Mouse (Mus musculus) hindbrain, embryonic 14.5 days (tissue): ENCODE data around the gene Lpar3. TPM values are rescaled to one million over a fixed set of nuclear protein-coding genes. Genes with fewer than 3 reads are reported as not detected.

Experiments used
- ATAC-seq: fragments of 200-750 bp; cut with Nextera tagmentation; 2 replicates; pipeline ENCODE4 v1.8.0; 2017; ENCODE audit warnings: moderate number of reproducible peaks, mild to moderate bottlenecking, moderate TSS enrichment, moderate library complexity; ENCODE audit not compliant: low FRiP score
- DNase-seq: peaks from one replicate; pipeline ENCODE4 v3.0.0-alpha.2; 2015; ENCODE audit warnings: low spot score
- H3K27ac ChIP-seq: fragments of 300-500 bp; sonication (generic); 2 replicates; pipeline ENCODE4 v1.5.1; 2014; ENCODE audit warnings: mild to moderate bottlenecking, moderate library complexity
- H3K27me3 ChIP-seq: fragments of 300-500 bp; sonication (generic); 2 replicates; pipeline ENCODE4 v1.6.1; 2014; ENCODE audit warnings: mild to moderate bottlenecking, low read length, mixed read lengths; ENCODE audit not compliant: control insufficient read depth, insufficient read depth
- H3K36me3 ChIP-seq: fragments of 300-500 bp; sonication (generic); replicated peaks from 2 replicates; pipeline ENCODE4 v1.6.1; 2014; ENCODE audit not compliant: control insufficient read depth, insufficient read depth
- H3K4me1 ChIP-seq: fragments of 300-500 bp; sonication (generic); replicated peaks from 2 replicates; pipeline ENCODE4 v1.6.1; 2014; ENCODE audit warnings: antibody characterized with exemption, low read length, mixed read lengths; ENCODE audit not compliant: control insufficient read depth, insufficient read depth
- H3K4me2 ChIP-seq: fragments of 300-500 bp; sonication (generic); replicated peaks from 2 replicates; pipeline ENCODE4 v1.6.1; 2014; ENCODE audit warnings: mild to moderate bottlenecking, moderate library complexity
- H3K4me3 ChIP-seq: fragments of 300-500 bp; sonication (generic); replicated peaks from 2 replicates; pipeline ENCODE4 v1.5.1; 2014; ENCODE audit warnings: mild to moderate bottlenecking, low read length
- H3K9ac ChIP-seq: fragments of 300-500 bp; sonication (generic); 2 replicates; pipeline ENCODE4 v1.6.1; 2014
- H3K9me3 ChIP-seq: fragments of 300-500 bp; sonication (generic); 2 replicates; pipeline ENCODE4 v1.6.1; 2016; ENCODE audit warnings: low read length; ENCODE audit not compliant: control insufficient read depth
- WGBS: fragments of 180-500 bp; shearing (Covaris S2); extraction: QIAGEN DNeasy Blood & Tissue Kit; methylation state at CpG from one replicate; pipeline ENCODE4 v1.1.7; 2014; 5-methylcytosine and 5-hydroxymethylcytosine counted together
- polyA plus RNA-seq: library from polyadenylated mRNA; unstranded; fragments of >200 nt; fragmentation: Nextera tagmentation; extraction: Ambion mirVana; gene quantifications from 2 replicates; pipeline ENCODE4 v1.2.1, GENCODE M21; 2014

The Lpar3 gene
- polyA plus RNA-seq, 1 experiment from 2014 or later: 0.37 TPM

DNA sequence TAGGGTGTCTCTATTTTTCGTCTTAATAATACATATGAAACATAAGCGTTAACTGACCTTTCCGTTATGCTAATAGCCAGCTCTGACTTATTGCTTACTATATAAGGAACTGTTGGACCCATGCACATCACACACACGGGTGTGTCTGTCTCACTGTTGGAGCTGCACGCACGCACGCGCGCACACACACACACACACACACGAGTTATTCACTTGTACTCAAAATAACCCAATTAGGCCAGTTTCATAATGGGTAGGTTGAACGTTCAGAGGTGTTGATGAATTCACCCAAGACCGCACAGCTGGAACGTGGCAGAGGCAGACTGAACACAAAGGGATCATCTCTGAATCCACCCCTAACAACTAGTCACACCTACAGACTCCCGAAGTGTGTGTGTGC lies 98.7 kb downstream of the Lpar3 start:
- no peaks in the 10 kb centered on the region for H3K9me3 ChIP-seq
- no peak overlapping the region for H3K4me3 ChIP-seq
- H3K4me1 ChIP-seq: 0 out of 2 replicates have a peak, but pooled peaks cover 9% of the 10 kb centered on the region
- H3K9ac ChIP-seq: 0 out of 2 replicates have a peak overlapping the region, but pooled peaks have one; percentile 0
- H3K27ac ChIP-seq: no peak overlapping the region
- H3K4me2 ChIP-seq: peak overlapping the region; percentile 16; the same call in 1 of the 2 replicates
- peak; percentile 28; the same call in 1 of the 2 replicates for ATAC-seq
- no peak for DNase-seq
- no peaks in the 10 kb centered on the region for H3K27me3 ChIP-seq
- 76% methylated on average over 14 of the region's 14 CpGs for WGBS
- no peaks in the 10 kb centered on the region for H3K36me3 ChIP-seq

DNA sequence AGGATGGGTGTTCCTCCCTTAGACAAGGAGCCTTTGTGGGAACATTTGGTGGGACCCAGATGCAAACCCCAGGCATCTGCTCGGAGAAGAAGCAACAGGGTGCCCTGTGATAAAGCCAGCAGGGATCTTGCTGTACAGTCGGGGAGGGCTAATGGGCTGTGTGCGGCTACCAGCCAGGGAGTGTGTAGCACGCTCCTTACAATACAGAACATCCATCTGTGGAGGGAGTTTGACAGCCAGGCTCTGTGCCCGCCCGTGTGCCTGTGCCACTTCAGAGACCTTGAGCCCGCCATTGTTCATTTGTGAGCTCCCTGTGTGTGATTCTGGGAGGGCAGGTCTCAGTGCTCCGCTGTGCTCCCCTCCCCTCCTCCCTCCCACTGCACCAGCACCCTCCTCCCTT lies 104.2 kb downstream of the Lpar3 start:
- WGBS: 57% methylated on average over 8 of the region's 8 CpGs
- no peak for DNase-seq
- no peak overlapping the region for H3K9ac ChIP-seq
- H3K36me3 ChIP-seq: no peaks in the 10 kb centered on the region
- no peaks in the 10 kb centered on the region for H3K9me3 ChIP-seq
- H3K27ac ChIP-seq: no peak overlapping the region
- no peaks in the 10 kb centered on the region for H3K27me3 ChIP-seq
- no peak overlapping the region for H3K4me2 ChIP-seq
- ATAC-seq: peak; percentile 35; the same call in 1 of the 2 replicates
- peaks cover 17% of the 10 kb centered on the region for H3K4me1 ChIP-seq
- no peak overlapping the region for H3K4me3 ChIP-seq

DNA sequence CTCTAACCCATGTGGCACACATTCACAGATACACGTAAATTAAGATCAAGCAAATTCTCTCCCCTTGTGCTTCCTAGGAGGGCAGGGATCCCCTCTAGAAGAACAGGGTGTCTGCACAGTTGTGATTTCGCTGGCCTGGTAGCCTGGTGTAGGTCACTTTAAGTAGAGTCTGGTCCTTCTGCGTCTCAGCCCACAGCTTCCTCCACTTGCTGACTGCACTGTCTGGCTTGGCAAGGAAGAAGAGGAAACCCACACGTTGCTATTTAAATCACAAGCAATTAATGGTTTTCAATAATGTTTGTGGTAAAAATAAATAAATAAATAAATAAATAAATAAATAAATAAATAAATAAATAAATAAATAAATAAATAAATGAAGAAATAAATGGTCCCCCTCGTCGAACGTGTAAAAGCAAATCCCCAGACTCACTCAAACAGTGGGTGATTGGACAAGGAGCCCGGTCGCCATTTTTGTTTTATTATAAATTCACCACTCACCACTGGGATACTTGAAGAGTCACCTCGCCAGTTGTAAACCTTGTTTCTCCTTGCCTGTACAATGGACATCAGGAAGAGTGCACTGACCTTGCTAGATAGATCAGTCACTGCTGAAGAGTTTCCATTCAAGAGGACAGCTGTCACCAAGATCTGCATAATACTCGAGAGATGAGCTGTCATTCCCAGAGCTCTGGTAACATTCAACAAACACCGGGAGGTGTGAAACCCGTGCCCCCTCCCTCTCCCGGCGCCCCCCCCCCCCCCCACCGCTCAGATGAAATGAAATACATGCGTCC lies 106.2 kb downstream of the Lpar3 start:
- DNase-seq (no peak), ATAC-seq (no peak)
- H3K9ac ChIP-seq: peak overlapping the region; percentile 60
- H3K4me1 ChIP-seq: peaks cover 17% of the 10 kb centered on the region
- H3K27ac ChIP-seq: peak overlapping the region; percentile 89
- H3K9me3 ChIP-seq: no peaks in the 10 kb centered on the region
- H3K4me2 ChIP-seq: peak overlapping the region; percentile 55
- H3K36me3 ChIP-seq: no peaks in the 10 kb centered on the region
- 31% methylated on average over 15 of the region's 17 CpGs for WGBS
- no peaks in the 10 kb centered on the region for H3K27me3 ChIP-seq
- H3K4me3 ChIP-seq: peak overlapping the region; percentile 19; the same call in 1 of the 2 replicates

DNA sequence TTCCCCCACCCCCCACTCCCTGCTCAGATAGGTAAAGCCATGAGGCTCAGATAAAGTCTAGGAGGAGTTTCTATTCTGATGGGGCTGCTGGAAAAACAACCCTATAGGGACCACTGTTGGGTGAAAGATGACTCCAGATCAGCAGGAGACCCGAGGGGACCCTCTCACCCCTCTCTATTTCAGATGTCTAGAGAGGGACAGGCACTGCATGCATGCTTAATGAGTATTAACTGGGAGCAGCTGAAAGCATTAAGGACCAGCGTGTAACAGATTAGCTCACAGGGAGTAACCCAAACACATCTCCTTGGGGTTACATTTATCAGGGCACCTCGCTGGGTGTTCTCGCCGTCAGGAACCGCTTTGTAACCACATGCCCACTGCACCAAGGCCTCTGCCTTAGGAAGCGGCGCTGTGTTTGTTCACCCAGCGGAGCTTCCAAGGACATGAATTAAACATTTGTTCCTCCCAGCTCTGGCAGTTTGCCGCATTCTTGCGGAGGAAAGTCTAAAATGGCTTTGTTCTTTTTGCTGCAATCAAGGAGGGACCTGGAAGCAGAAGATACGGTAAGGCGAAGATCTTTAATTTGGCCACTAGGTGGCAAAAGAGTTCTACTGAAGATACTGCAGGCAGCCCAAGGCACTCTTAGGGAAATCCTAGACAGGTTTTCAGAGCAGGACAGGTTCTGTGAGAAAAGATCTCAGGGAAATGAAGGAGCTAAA lies 106.9 kb downstream of the Lpar3 start:
- Histone ChIP-seq H3K27me3 (no peaks in the 10 kb centered on the region), H3K36me3 (no peaks in the 10 kb centered on the region), H3K27ac (peak overlapping the region; percentile 89), H3K4me3 (peak overlapping the region; percentile 19; the same call in 1 of the 2 replicates), H3K4me1 (peaks cover 17% of the 10 kb centered on the region), H3K4me2 (peak overlapping the region; percentile 55), H3K9ac (peak overlapping the region; percentile 60), H3K9me3 (no peaks in the 10 kb centered on the region)
- DNase-seq (peak; percentile 93), ATAC-seq (peak; percentile 91)
- 1% methylated on average over 13 of the region's 13 CpGs for WGBS

DNA sequence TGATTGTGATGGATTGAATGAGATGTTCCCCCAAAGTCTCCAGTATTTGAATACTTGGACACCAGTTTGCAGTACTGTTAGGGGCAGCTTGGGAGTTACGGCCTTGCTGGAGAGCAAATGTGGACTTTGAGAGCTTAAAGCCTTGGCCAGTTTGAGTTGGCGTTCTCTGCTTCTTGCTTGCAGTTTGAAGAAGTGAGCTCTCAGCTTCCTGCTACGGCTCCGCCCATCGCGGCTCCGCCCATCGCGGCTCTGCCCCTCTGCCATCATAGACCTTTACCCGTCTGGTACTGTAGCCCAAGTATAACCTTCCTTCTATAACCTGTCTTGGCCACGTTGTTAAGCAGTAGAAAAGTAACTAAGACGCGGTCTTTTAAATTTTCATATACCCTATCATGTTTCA lies 108.0 kb downstream of the Lpar3 start:
- Histone ChIP-seq H3K9ac (no peak overlapping the region), H3K27ac (no peak overlapping the region), H3K27me3 (no peaks in the 10 kb centered on the region), H3K9me3 (no peaks in the 10 kb centered on the region), H3K4me2 (peak overlapping the region; percentile 55), H3K4me3 (no peak overlapping the region), H3K4me1 (peaks cover 17% of the 10 kb centered on the region), H3K36me3 (no peaks in the 10 kb centered on the region)
- 20% methylated on average over 13 of the region's 13 CpGs for WGBS
- ATAC-seq (no peak), DNase-seq (no peak)

- ATAC-seq (no peak), DNase-seq (no peak)
- Histone ChIP-seq H3K9ac (no peak overlapping the region), H3K4me3 (no peak overlapping the region), H3K27me3 (no peaks in the 10 kb centered on the region), H3K27ac (no peak overlapping the region), H3K4me2 (no peak overlapping the region), H3K9me3 (no peaks in the 10 kb centered on the region), H3K4me1 (peaks cover 27% of the 10 kb centered on the region), H3K36me3 (no peaks in the 10 kb centered on the region)
- WGBS: 82% methylated on average over 11 of the region's 11 CpGs
Measured at GRCm38 (mm10) chr3:146331819-146332218, 111.1 kb downstream of the Lpar3 start.

GRCm38 (mm10) chr3:146333270-146333669 lies 112.5 kb downstream of the Lpar3 start:
- Histone ChIP-seq H3K36me3 (no peaks in the 10 kb centered on the region), H3K9me3 (no peaks in the 10 kb centered on the region), H3K4me3 (no peak overlapping the region), H3K27ac (no peak overlapping the region), H3K4me2 (no peak overlapping the region), H3K9ac (no peak overlapping the region), H3K27me3 (no peaks in the 10 kb centered on the region), H3K4me1 (peaks cover 21% of the 10 kb centered on the region)
- ATAC-seq (no peak), DNase-seq (no peak)
- WGBS: 92% methylated on average over 3 of the region's 3 CpGs

- Histone ChIP-seq H3K4me3 (no peak overlapping the region), H3K4me2 (no peak overlapping the region), H3K36me3 (no peaks in the 10 kb centered on the region), H3K9ac (no peak overlapping the region), H3K27me3 (no peaks in the 10 kb centered on the region), H3K27ac (peak overlapping the region; percentile 55), H3K4me1 (peaks cover 18% of the 10 kb centered on the region), H3K9me3 (no peaks in the 10 kb centered on the region)
- WGBS: 18% methylated on average over 7 of the region's 7 CpGs
- peak; percentile 36 for DNase-seq
- ATAC-seq: peak; percentile 35
Measured at GRCm38 (mm10) chr3:146334070-146334469, 113.3 kb downstream of the Lpar3 start.
